Comparison of ENCODE assay signal across 22 mouse cellular contexts in the genomic region with DNA sequence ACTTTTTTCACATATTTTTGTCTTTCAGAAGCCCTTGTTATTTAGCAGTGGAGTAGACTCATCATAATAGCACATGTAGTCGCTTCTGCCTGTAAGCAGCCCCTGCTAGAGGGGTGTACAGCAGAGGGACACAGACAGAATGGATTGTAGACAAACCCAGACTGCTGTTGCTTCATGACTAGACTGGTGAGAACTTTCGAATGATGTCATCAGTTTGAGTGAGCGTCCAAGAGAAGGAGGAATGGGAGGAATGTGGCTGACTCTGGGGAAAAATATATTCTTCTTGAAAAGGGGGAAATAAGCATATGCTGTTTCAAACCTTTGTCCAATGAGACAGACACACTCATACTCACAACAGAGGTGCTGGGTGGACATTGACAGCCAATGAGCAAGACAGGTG.
DNase-seq lines count a peak whose midpoint lies in the region; ATAC-seq and TF ChIP-seq lines count a peak whose summit lies in the region.
"Had no signal": no experiment of that assay in that cellular context is flagged by ENCODE, and none has a peak within 500 bp of the region (broad histone marks: within the 10 kb centered on the region; RNA-seq: fewer than 3 reads in every experiment).

No protein-coding gene starts in this region.

- H3K27me3 ChIP-seq in heart, embryonic 16.5 days (ENCODE audit: control insufficient read depth, insufficient read depth, low read length), result no peaks in the 10 kb centered on the region
- no peaks in the 10 kb centered on the region for H3K27me3 ChIP-seq in heart, embryonic 11.5 days (ENCODE audit: control insufficient read depth, insufficient read depth, low read length)
- H3K27me3 ChIP-seq in lung, embryonic 16.5 days (ENCODE audit: control insufficient read depth, insufficient read depth, low read depth, low read length), result no peaks in the 10 kb centered on the region
- no peaks in the 10 kb centered on the region for H3K27me3 ChIP-seq in hindbrain, embryonic 16.5 days (replicated peaks; ENCODE audit: control insufficient read depth, insufficient read depth, low read length)
- H3K27me3 ChIP-seq: embryonic facial prominence, embryonic 12.5 days; heart, embryonic 15.5 days; hindbrain, embryonic 15.5 days; limb, embryonic 15.5 days; liver, embryonic 13.5 days; lung, embryonic 15.5 days; megakaryocyte, embryonic 14.5 days had no signal

- peaks cover 3% of the 10 kb centered on the region; the same call in 1 of the 2 replicates for H3K4me1 ChIP-seq in heart, embryonic 16.5 days (ENCODE audit: control insufficient read depth, insufficient read depth, low read length)
- H3K4me1 ChIP-seq in heart, embryonic 11.5 days (ENCODE audit: control insufficient read depth, insufficient read depth, low read length), result no peaks in the 10 kb centered on the region
- H3K4me1 ChIP-seq in lung, embryonic 16.5 days (replicated peaks; ENCODE audit: control insufficient read depth, insufficient read depth, low read length), result 0 out of 2 replicates have a peak, but pooled peaks cover 4% of the 10 kb centered on the region
- no peaks in the 10 kb centered on the region for H3K4me1 ChIP-seq in lung, adult 2 months (ENCODE audit: control insufficient read depth, insufficient read depth, low read length)
- H3K4me1 ChIP-seq in hindbrain, embryonic 16.5 days (ENCODE audit: control insufficient read depth, insufficient read depth, low read depth, low read length), result no peaks in the 10 kb centered on the region
- H3K4me1 ChIP-seq: embryonic facial prominence, embryonic 12.5 days; heart, embryonic 15.5 days; liver, embryonic 13.5 days; megakaryocyte, embryonic 14.5 days; midbrain, embryonic 13.5 days had no signal

- no peak for TF ChIP-seq POLR2A in lung, adult 2 months (IDR thresholded peaks at IDR 0.05; ENCODE audit: borderline replicate concordance, extremely low read depth, low read depth, low read length)

- no peak overlapping the region for H3K4me3 ChIP-seq in heart, embryonic 16.5 days (ENCODE audit: low read length)
- no peak overlapping the region for H3K4me3 ChIP-seq in heart, embryonic 11.5 days (ENCODE audit: low read depth, low read length)
- no peak overlapping the region for H3K4me3 ChIP-seq in lung, embryonic 16.5 days (ENCODE audit: low read length)
- no peak overlapping the region for H3K4me3 ChIP-seq in lung, adult 2 months (replicated peaks; ENCODE audit: extremely low read depth, low read depth, low read length)
- no peak overlapping the region for H3K4me3 ChIP-seq in hindbrain, embryonic 16.5 days (ENCODE audit: low read length)
- H3K4me3 ChIP-seq: embryonic facial prominence, embryonic 12.5 days; erythroblast, embryonic 14.5 days; heart, embryonic 15.5 days; hindbrain, embryonic 10.5 days; hindbrain, embryonic 15.5 days; limb, embryonic 15.5 days; liver, embryonic 13.5 days; lung, embryonic 15.5 days; megakaryocyte, embryonic 14.5 days; midbrain, embryonic 13.5 days had no signal

- H3K9ac ChIP-seq in heart, embryonic 16.5 days (ENCODE audit: low read length), result no peak overlapping the region
- no peak overlapping the region for H3K9ac ChIP-seq in heart, embryonic 11.5 days (ENCODE audit: low read depth, low read length)
- H3K9ac ChIP-seq in lung, embryonic 16.5 days (ENCODE audit: low read length), result no peak overlapping the region
- no peak overlapping the region for H3K9ac ChIP-seq in hindbrain, embryonic 16.5 days (ENCODE audit: low read depth, low read length)
- H3K9ac ChIP-seq: embryonic facial prominence, embryonic 12.5 days; heart, embryonic 15.5 days; hindbrain, embryonic 15.5 days; limb, embryonic 15.5 days; liver, embryonic 13.5 days; lung, embryonic 15.5 days; midbrain, embryonic 13.5 days had no signal

- DNase-seq in lung, adult 2 months, result no peak
- DNase-seq in lung, postnatal 10 days, result peak; percentile 41
- DNase-seq: kidney, adult 18-20 months; kidney, postnatal 4 days; liver, embryonic 13.5 days had no signal

- no peaks in the 10 kb centered on the region for H3K36me3 ChIP-seq in heart, embryonic 16.5 days (ENCODE audit: control insufficient read depth, insufficient read depth)
- H3K36me3 ChIP-seq in heart, embryonic 11.5 days (ENCODE audit: control insufficient read depth, insufficient read depth, low read length), result no peaks in the 10 kb centered on the region
- no peaks in the 10 kb centered on the region for H3K36me3 ChIP-seq in lung, embryonic 16.5 days (ENCODE audit: control insufficient read depth, insufficient read depth, low read length)
- H3K36me3 ChIP-seq in hindbrain, embryonic 16.5 days (ENCODE audit: control insufficient read depth, insufficient read depth, low read length), result no peaks in the 10 kb centered on the region
- H3K36me3 ChIP-seq: embryonic facial prominence, embryonic 12.5 days; heart, embryonic 15.5 days; hindbrain, embryonic 10.5 days; hindbrain, embryonic 15.5 days; limb, embryonic 15.5 days; liver, embryonic 13.5 days; lung, embryonic 15.5 days; midbrain, embryonic 13.5 days had no signal

- 0 out of 2 replicates have a peak, but pooled peaks have one; percentile 41 for ATAC-seq in heart, embryonic 16.5 days (replicated peaks; ENCODE audit: extremely low read depth, insufficient read depth, low FRiP score)
- no peak for ATAC-seq in heart, embryonic 11.5 days (replicated peaks; ENCODE audit: insufficient number of reproducible peaks, low FRiP score, low TSS enrichment)
- peak; percentile 64 for ATAC-seq in lung, embryonic 16.5 days (ENCODE audit: low read depth)
- no peak for ATAC-seq in hindbrain, embryonic 16.5 days
- ATAC-seq in monocyte, adult 5-6 weeks (replicated peaks; ENCODE audit: insufficient number of reproducible peaks, low FRiP score, low TSS enrichment, poor library complexity, severe bottlenecking), result no peak
- ATAC-seq: activated CD4-positive, CD25-positive, alpha-beta regulatory T cell, adult 4 months; CD4-positive, CD25-positive, alpha-beta regulatory T cell, adult 4 months; forebrain, embryonic 16.5 days; midbrain, embryonic 13.5 days had no signal

- H3K27ac ChIP-seq in heart, embryonic 16.5 days (ENCODE audit: low read length), result no peak overlapping the region
- no peak overlapping the region for H3K27ac ChIP-seq in heart, embryonic 11.5 days (ENCODE audit: low read depth, low read length)
- no peak overlapping the region for H3K27ac ChIP-seq in lung, embryonic 16.5 days (ENCODE audit: low read length)
- no peak overlapping the region for H3K27ac ChIP-seq in hindbrain, embryonic 16.5 days (ENCODE audit: low read depth, low read length)
- H3K27ac ChIP-seq: embryonic facial prominence, embryonic 12.5 days; heart, embryonic 15.5 days; hindbrain, embryonic 10.5 days; hindbrain, embryonic 15.5 days; limb, embryonic 15.5 days; liver, embryonic 13.5 days; lung, embryonic 15.5 days; midbrain, embryonic 13.5 days had no signal

- WGBS in heart, embryonic 16.5 days, result 41% methylated on average over 3 of the region's 3 CpGs
- 52% methylated on average over 3 of the region's 3 CpGs for WGBS in heart, embryonic 11.5 days (ENCODE audit: insufficient replicate concordance)
- WGBS in lung, embryonic 16.5 days, result 45% methylated on average over 3 of the region's 3 CpGs
- WGBS in lung, adult 2 months, result 54% methylated on average over 3 of the region's 3 CpGs
- 83% methylated on average over 3 of the region's 3 CpGs for WGBS in hindbrain, embryonic 16.5 days

- no peak for TF ChIP-seq CTCF in lung, adult 2 months (IDR thresholded peaks at IDR 0.05; ENCODE audit: insufficient read depth, low read length)

- H3K9me3 ChIP-seq in heart, embryonic 16.5 days (replicated peaks; ENCODE audit: control insufficient read depth, low read length), result no peaks in the 10 kb centered on the region
- no peaks in the 10 kb centered on the region for H3K9me3 ChIP-seq in heart, embryonic 11.5 days (replicated peaks; ENCODE audit: control insufficient read depth, low read length)
- no peaks in the 10 kb centered on the region for H3K9me3 ChIP-seq in lung, embryonic 16.5 days (ENCODE audit: control insufficient read depth, low read length)
- H3K9me3 ChIP-seq in hindbrain, embryonic 16.5 days (ENCODE audit: control insufficient read depth, low read length), result no peaks in the 10 kb centered on the region
- H3K9me3 ChIP-seq: embryonic facial prominence, embryonic 12.5 days; heart, embryonic 15.5 days; hindbrain, embryonic 10.5 days; hindbrain, embryonic 15.5 days; limb, embryonic 15.5 days; liver, embryonic 13.5 days; lung, embryonic 15.5 days; midbrain, embryonic 13.5 days had no signal

- no peak overlapping the region for H3K4me2 ChIP-seq in heart, embryonic 16.5 days (ENCODE audit: low read depth, low read length)
- H3K4me2 ChIP-seq in heart, embryonic 11.5 days, result no peak overlapping the region
- no peak overlapping the region for H3K4me2 ChIP-seq in lung, embryonic 16.5 days (ENCODE audit: low read depth, low read length)
- H3K4me2 ChIP-seq in hindbrain, embryonic 16.5 days (ENCODE audit: low read length), result no peak overlapping the region
- H3K4me2 ChIP-seq: embryonic facial prominence, embryonic 12.5 days; heart, embryonic 15.5 days; hindbrain, embryonic 15.5 days; limb, embryonic 15.5 days; liver, embryonic 13.5 days; lung, embryonic 15.5 days; midbrain, embryonic 13.5 days had no signal

Comparison
In these comparisons a context has a peak if more than half of its experiments do, and no peak if none do; other contexts are left out.
1. ATAC-seq: peak in heart, embryonic 16.5 days (single experiment) and lung, embryonic 16.5 days (single experiment); none in heart, embryonic 11.5 days (single experiment), hindbrain, embryonic 16.5 days (single experiment) and monocyte, adult 5-6 weeks (single experiment).